Mouse (Mus musculus): ENCODE data around the gene Midn.

The Midn gene

DNA sequence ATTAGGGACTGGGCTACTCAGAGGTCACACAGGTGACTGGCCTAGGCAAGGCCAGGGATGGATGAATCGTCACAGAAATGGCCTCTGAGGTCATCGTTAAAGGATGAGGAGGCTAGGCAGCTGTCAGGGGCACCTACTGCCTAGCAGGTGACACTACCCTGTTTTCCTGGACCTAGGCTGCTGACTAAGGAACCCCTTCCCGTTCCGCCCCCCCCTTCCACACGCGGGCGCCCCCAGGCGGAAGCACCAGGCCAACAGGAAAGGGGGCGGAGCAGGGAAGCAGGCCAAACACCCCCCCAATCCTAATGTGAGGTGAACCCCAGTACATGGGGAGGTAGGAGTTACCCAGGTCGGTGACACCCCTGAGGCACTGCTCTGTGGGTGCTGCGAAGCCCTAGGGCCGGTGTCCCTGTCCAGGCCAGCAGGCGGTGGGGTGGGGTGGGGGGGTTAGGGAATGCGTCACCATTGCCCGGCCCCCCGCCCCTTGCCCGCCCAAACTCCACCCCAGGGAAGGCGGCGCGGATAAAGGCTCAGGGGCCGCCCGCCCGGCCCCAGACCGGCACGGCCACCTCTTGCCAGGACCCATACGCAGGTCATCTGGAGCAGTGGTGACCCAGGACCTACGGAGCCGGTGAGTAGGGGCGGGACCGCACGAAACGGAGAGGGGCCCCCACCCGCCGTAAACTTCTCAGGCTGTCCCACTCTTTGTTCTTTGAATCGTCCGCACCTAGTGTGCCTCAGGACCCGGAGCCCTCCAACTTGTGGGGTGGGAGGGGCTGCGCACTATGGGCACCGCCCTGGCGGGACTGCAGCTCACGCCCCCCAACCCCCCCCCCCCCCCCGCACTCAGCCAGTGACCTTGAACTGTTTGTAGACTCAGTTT is at the start of gene Midn:
Gene Midn, plus strand, starts transcription at position 554 of the 883 bp plus-strand sequence.
- no peak for ATAC-seq (ENCODE audit: insufficient number of reproducible peaks, low FRiP score, low TSS enrichment)

GRCm38 (mm10) chr10:80098630-80099029 is 49.4 kb upstream of the Midn start:
- ATAC-seq (ENCODE audit: insufficient number of reproducible peaks, low FRiP score, low TSS enrichment), result no peak

DNA sequence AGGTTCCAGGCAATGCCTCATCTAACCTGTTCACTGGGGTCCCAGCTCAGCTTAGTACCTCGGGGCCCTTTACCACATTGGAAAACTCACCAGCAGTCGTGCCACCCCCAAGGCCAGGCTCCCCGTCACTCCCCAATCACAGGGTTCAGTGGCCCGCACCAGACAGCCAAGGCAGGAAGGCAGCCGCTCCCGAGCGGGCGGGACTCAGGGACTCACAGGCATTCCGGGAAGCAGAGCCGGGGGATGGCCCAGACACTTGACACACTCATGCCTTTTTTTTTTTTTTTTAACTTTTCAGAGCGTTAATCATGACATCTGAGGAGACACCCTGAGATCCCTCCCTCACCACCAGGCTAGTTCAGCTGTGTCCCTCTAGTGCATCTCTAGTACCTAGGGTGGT is 47.1 kb upstream of the Midn start:
- no peak for ATAC-seq (ENCODE audit: insufficient number of reproducible peaks, low FRiP score, low TSS enrichment)

- peak; percentile 80; the same call in 1 of the 2 replicates for ATAC-seq (ENCODE audit: insufficient number of reproducible peaks, low FRiP score, low TSS enrichment)
Measured at GRCm38 (mm10) chr10:80102216-80102915, 45.7 kb upstream of the Midn start.

GRCm38 (mm10) chr10:80103032-80103431 is 45.0 kb upstream of the Midn start:
- ATAC-seq (ENCODE audit: insufficient number of reproducible peaks, low FRiP score, low TSS enrichment), result no peak

- ATAC-seq (ENCODE audit: insufficient number of reproducible peaks, low FRiP score, low TSS enrichment), result no peak
Measured at GRCm38 (mm10) chr10:80104181-80104580, 43.9 kb upstream of the Midn start.

DNA sequence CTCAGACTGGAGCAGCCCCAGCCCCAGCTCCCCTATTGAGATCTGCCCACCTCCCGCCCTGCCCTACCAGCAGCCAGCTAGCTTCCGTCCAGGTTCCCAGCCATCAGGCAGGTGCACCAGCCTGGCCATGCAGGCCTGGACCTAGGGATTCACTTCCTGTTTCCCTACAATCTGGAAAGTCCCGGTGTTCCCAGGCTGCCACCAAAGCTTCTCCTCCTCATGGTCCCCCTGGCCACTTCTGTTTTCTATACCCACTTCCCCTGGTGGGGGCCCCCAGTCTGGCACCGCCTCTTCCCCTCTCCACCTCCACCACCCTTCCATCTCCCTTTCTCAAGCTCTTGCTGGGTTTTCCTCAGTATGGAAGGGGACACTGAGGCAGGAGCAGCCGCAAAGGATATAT is 42.6 kb upstream of the Midn start, which contains the start of gene Sbno2:
Gene Sbno2, minus strand, starts transcription at position 112 of the 400 bp plus-strand sequence.
- ATAC-seq (ENCODE audit: insufficient number of reproducible peaks, low FRiP score, low TSS enrichment), result no peak

DNA sequence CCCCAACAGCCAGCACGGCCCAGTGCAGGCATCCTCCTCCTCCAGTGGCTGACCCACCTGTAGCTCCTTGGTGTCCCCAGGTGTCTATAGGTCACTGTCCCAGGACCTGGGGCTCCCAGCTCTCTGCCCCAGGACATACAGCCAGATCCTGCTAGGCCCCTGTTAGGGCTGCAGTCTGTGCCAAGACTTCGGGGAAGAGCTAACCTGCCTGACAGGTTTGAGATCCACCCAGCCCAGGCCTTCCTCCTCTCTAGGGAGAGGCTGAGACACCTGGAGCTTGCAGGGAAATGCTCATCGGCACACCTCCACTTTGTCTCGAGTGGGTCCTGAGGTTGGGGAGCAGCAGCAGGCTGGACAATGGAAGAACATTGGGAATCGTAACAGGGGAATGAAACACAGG is 42.1 kb upstream of the Midn start:
- no peak for ATAC-seq (ENCODE audit: insufficient number of reproducible peaks, low FRiP score, low TSS enrichment)

DNA sequence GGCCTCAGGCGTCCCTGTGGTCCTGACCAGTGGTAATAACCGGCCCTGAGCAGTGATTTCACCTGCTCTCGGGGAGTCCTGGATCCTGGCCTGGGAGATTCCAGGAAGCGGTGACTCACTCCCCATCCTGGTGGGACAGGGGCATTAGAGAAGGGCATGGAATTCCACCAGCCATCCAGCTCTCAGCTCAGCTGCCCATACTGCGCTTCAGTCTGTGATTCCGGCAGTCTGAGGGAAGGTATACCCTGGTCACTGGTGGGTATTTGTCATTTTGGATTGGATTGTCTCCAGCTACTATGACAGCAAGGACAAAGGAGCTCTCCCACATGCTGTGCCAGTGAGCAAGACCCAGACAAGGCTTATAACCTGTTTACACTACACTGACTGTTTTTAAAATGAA is 40.4 kb upstream of the Midn start:
- ATAC-seq (ENCODE audit: insufficient number of reproducible peaks, low FRiP score, low TSS enrichment), result no peak

- peak; percentile 49; the same call in 1 of the 2 replicates for ATAC-seq (ENCODE audit: insufficient number of reproducible peaks, low FRiP score, low TSS enrichment)
Measured at GRCm38 (mm10) chr10:80114341-80115284, 33.5 kb upstream of the Midn start.

- ATAC-seq (ENCODE audit: insufficient number of reproducible peaks, low FRiP score, low TSS enrichment), result peak; percentile 95
Measured at GRCm38 (mm10) chr10:80115290-80115943, 32.7 kb upstream of the Midn start, which contains the start of gene Stk11. Gene Stk11, plus strand, starts transcription at chr10:80115803.

GRCm38 (mm10) chr10:80115944-80116335 is 32.1 kb upstream of the Midn start:
- no peak; the same call in 1 of the 2 replicates for ATAC-seq (ENCODE audit: insufficient number of reproducible peaks, low FRiP score, low TSS enrichment)

DNA sequence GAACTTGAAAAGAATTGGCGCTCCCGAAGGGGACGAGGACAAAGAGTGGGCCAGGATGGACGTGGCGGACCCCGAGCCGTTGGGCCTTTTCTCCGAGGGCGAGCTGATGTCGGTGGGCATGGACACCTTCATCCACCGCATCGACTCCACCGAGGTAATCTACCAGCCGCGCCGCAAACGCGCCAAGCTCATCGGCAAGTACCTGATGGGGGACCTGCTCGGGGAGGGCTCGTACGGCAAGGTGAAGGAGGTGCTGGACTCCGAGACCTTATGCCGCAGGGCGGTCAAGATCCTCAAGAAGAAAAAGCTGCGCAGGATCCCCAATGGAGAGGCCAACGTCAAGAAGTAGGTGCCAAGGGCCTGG is 31.5 kb upstream of the Midn start:
- ATAC-seq (ENCODE audit: insufficient number of reproducible peaks, low FRiP score, low TSS enrichment), result no peak

- ATAC-seq (ENCODE audit: insufficient number of reproducible peaks, low FRiP score, low TSS enrichment), result no peak
Measured at GRCm38 (mm10) chr10:80116927-80117691, 31.0 kb upstream of the Midn start.

DNA sequence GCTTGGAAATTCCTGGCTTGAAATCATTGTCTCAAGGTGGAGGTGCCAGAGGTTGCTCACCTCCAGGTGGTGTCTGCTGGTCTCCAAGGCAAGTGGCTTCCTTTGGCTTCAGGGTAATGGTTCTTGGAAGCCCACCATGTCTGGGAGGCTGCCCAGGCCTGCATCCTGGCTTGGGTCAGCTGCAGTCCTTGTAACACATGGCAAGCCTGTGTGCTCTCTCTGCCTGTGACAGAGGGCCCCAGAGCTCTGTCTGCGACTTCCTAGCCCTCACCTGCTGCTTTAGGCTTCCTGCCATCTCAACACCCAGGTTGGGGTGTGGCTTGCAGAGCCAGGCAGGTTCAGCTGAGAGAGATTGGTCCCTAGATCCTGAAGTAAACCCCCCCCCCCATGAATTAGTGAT is 30.3 kb upstream of the Midn start:
- no peak for ATAC-seq (ENCODE audit: insufficient number of reproducible peaks, low FRiP score, low TSS enrichment)

DNA sequence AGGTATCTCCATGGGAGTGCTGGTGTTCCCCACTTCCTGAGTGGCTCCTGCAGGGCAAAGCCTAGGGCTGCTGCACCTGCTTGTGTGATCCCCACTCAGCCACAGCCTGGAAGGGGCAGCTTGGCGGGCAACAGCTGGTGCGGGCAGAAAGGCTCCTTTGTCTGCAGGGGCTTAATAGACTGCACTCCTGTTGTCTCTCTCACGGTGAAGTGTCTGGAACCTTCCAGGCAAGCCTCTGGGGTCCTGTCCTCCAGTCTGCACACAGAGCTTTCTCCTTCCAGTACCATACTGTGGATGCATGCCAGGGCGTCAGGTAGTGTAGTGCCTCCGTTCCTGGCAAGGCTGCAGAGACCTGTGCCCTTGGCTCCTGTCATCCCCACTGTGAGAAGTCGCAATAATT is 29.5 kb upstream of the Midn start:
- no peak for ATAC-seq (ENCODE audit: insufficient number of reproducible peaks, low FRiP score, low TSS enrichment)

GRCm38 (mm10) chr10:80120146-80120545 is 27.9 kb upstream of the Midn start:
- no peak for ATAC-seq (ENCODE audit: insufficient number of reproducible peaks, low FRiP score, low TSS enrichment)

DNA sequence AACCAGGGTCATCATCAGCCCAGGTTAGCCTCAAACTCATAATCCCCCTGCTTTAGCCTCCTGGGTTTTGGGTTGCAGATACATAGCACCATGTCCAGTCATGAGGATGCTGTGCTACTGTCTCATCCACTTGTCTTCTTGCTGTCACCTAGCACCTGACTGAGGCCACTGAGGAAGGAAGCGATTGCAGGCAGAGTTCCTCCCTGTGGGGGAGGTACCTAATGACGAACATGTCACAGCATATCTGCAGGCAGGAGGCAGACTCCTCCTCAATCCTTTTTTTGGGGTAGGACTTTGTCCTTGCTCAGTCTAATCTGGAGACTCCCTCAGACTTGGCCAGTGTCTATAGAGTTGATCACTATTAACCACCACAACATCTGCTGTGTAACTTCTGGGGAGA is 26.4 kb upstream of the Midn start:
- ATAC-seq (ENCODE audit: insufficient number of reproducible peaks, low FRiP score, low TSS enrichment), result no peak

GRCm38 (mm10) chr10:80123932-80124562 is 24.0 kb upstream of the Midn start:
- no peak for ATAC-seq (ENCODE audit: insufficient number of reproducible peaks, low FRiP score, low TSS enrichment)

Data from cerebellum, adult (tissue).